Mouse (Mus musculus) hindbrain, embryonic 16.5 days (tissue): Measurements from ENCODE around the gene Poln. TPM values are rescaled to one million over a fixed set of nuclear protein-coding genes. Genes with fewer than 3 reads are reported as not detected.
A peak's percentile ranks its signal among the peaks of the same experiment; 100 is the strongest.

Experiments used
- ATAC-seq: fragments of 200-750 bp; cut with Nextera tagmentation; 2 replicates; pipeline ENCODE4 v1.8.0; 2017; ENCODE audit warnings: moderate TSS enrichment, moderate library complexity
- H3K27ac ChIP-seq: fragments of 300-500 bp; sonication (generic); 2 replicates; pipeline ENCODE4 v1.5.1; 2014; ENCODE audit warnings: low read depth, mild to moderate bottlenecking, control low read depth, low read length, moderate library complexity
- H3K27me3 ChIP-seq: fragments of 300-500 bp; sonication (generic); replicated peaks from 2 replicates; pipeline ENCODE4 v1.6.1; 2014; ENCODE audit warnings: low read length; ENCODE audit not compliant: control insufficient read depth, insufficient read depth
- H3K36me3 ChIP-seq: fragments of 300-500 bp; sonication (generic); 2 replicates; pipeline ENCODE4 v1.6.1; 2014; ENCODE audit warnings: mild to moderate bottlenecking, low read length, moderate library complexity, mixed read lengths; ENCODE audit not compliant: control insufficient read depth, insufficient read depth
- H3K4me1 ChIP-seq: fragments of 300-500 bp; sonication (generic); 2 replicates; pipeline ENCODE4 v1.6.1; 2014; ENCODE audit warnings: low read depth, low read length; ENCODE audit not compliant: control insufficient read depth, insufficient read depth
- H3K4me2 ChIP-seq: fragments of 300-500 bp; sonication (generic); 2 replicates; pipeline ENCODE4 v1.6.1; 2014; ENCODE audit warnings: mild to moderate bottlenecking, low read length, control low read depth, moderate library complexity
- H3K4me3 ChIP-seq: fragments of 300-500 bp; sonication (generic); 2 replicates; pipeline ENCODE4 v1.5.1; 2014; ENCODE audit warnings: mild to moderate bottlenecking, low read length, control low read depth, moderate library complexity
- H3K9ac ChIP-seq: fragments of 300-500 bp; sonication (generic); 2 replicates; pipeline ENCODE4 v1.6.1; 2014; ENCODE audit warnings: low read depth, mild to moderate bottlenecking, control low read depth, low read length, moderate library complexity
- H3K9me3 ChIP-seq: fragments of 300-500 bp; sonication (generic); 2 replicates; pipeline ENCODE4 v1.6.1; 2014; ENCODE audit warnings: mild to moderate bottlenecking, low read length, moderate library complexity; ENCODE audit not compliant: control insufficient read depth
- WGBS: fragments of 180-500 bp; shearing (Covaris S2); extraction: QIAGEN DNeasy Blood & Tissue Kit; methylation state at CpG from one replicate; pipeline ENCODE4 v1.1.7; 2014; 5-methylcytosine and 5-hydroxymethylcytosine counted together
- polyA plus RNA-seq: library from polyadenylated mRNA; unstranded; fragments of >200 nt; fragmentation: Nextera tagmentation; extraction: Ambion mirVana; gene quantifications from 2 replicates; pipeline ENCODE4 v1.2.1, GENCODE M21; 2015

The Poln gene
- polyA plus RNA-seq, 1 experiment from 2014 or later = 0.20 TPM

GRCm38 (mm10) chr5:34002636-34003035, 166.6 kb downstream of the Poln start:
- Histone ChIP-seq H3K9me3 (no peaks in the 10 kb centered on the region), H3K9ac (no peak overlapping the region), H3K4me2 (no peak overlapping the region), H3K4me3 (no peak overlapping the region), H3K27ac (no peak overlapping the region), H3K4me1 (peaks cover 23% of the 10 kb centered on the region), H3K36me3 (peaks cover 10% of the 10 kb centered on the region), H3K27me3 (no peaks in the 10 kb centered on the region)
- ATAC-seq = no peak
- 68% methylated on average over 4 of the region's 4 CpGs for WGBS

GRCm38 (mm10) chr5:34001401-34001800, 167.8 kb downstream of the Poln start:
- Histone ChIP-seq H3K27me3 (no peaks in the 10 kb centered on the region), H3K36me3 (peaks cover 10% of the 10 kb centered on the region), H3K4me1 (peaks cover 25% of the 10 kb centered on the region), H3K4me3 (no peak overlapping the region), H3K27ac (no peak overlapping the region), H3K4me2 (no peak overlapping the region), H3K9ac (no peak overlapping the region), H3K9me3 (no peaks in the 10 kb centered on the region)
- WGBS = 90% methylated on average over 1 of the region's 1 CpGs
- no peak for ATAC-seq

GRCm38 (mm10) chr5:34000809-34001208, 168.4 kb downstream of the Poln start:
- ATAC-seq = no peak
- Histone ChIP-seq H3K27ac (no peak overlapping the region), H3K4me3 (no peak overlapping the region), H3K27me3 (no peaks in the 10 kb centered on the region), H3K4me1 (peaks cover 25% of the 10 kb centered on the region), H3K36me3 (peaks cover 10% of the 10 kb centered on the region), H3K4me2 (no peak overlapping the region), H3K9me3 (no peaks in the 10 kb centered on the region), H3K9ac (no peak overlapping the region)
- WGBS = 97% methylated on average over 25 of the region's 25 CpGs

GRCm38 (mm10) chr5:33999466-34000090, 169.7 kb downstream of the Poln start:
- no peak overlapping the region for H3K27ac ChIP-seq
- H3K9me3 ChIP-seq = no peaks in the 10 kb centered on the region
- no peak for ATAC-seq
- H3K9ac ChIP-seq = no peak overlapping the region
- peaks cover 32% of the 10 kb centered on the region for H3K4me1 ChIP-seq
- H3K27me3 ChIP-seq = no peaks in the 10 kb centered on the region
- whole genome bisulfite sequencing = 75% methylated on average over 6 of the region's 6 CpGs
- peak overlapping the region; percentile 93 for H3K4me2 ChIP-seq
- peaks cover 10% of the 10 kb centered on the region for H3K36me3 ChIP-seq
- no peak overlapping the region for H3K4me3 ChIP-seq

GRCm38 (mm10) chr5:33998505-33998877, 170.8 kb downstream of the Poln start:
- ATAC-seq = no peak
- H3K4me2 ChIP-seq = peak overlapping the region; percentile 93
- H3K36me3 ChIP-seq = peaks cover 10% of the 10 kb centered on the region
- H3K4me1 ChIP-seq = peaks cover 32% of the 10 kb centered on the region
- H3K9ac ChIP-seq = peak overlapping the region; percentile 89; the same call in 1 of the 2 replicates
- H3K27ac ChIP-seq = no peak overlapping the region
- peak overlapping the region; percentile 70 for H3K4me3 ChIP-seq
- WGBS = 91% methylated on average over 3 of the region's 3 CpGs
- no peaks in the 10 kb centered on the region for H3K9me3 ChIP-seq
- no peaks in the 10 kb centered on the region for H3K27me3 ChIP-seq

GRCm38 (mm10) chr5:33997829-33998504, 171.3 kb downstream of the Poln start:
- no peaks in the 10 kb centered on the region for H3K27me3 ChIP-seq
- ATAC-seq = no peak
- H3K36me3 ChIP-seq = peaks cover 8% of the 10 kb centered on the region
- peak overlapping the region; percentile 93 for H3K4me2 ChIP-seq
- H3K27ac ChIP-seq = no peak overlapping the region; the same call in 1 of the 2 replicates
- WGBS = 69% methylated on average over 20 of the region's 20 CpGs
- peak overlapping the region; percentile 89 for H3K9ac ChIP-seq
- peak overlapping the region; percentile 70 for H3K4me3 ChIP-seq
- peaks cover 32% of the 10 kb centered on the region for H3K4me1 ChIP-seq
- H3K9me3 ChIP-seq = no peaks in the 10 kb centered on the region

- Histone ChIP-seq H3K9ac (peak overlapping the region; percentile 89), H3K27ac (peak overlapping the region; percentile 93), H3K36me3 (peaks cover 8% of the 10 kb centered on the region), H3K4me2 (peak overlapping the region; percentile 93), H3K9me3 (no peaks in the 10 kb centered on the region), H3K4me1 (peaks cover 32% of the 10 kb centered on the region), H3K4me3 (peak overlapping the region; percentile 70), H3K27me3 (no peaks in the 10 kb centered on the region)
- WGBS = 0% methylated on average over 50 of the region's 80 CpGs
- peak; percentile 12 for ATAC-seq
These were observed 172.1 kb downstream of the Poln start for GRCm38 (mm10) chr5:33997051-33997741.

- peak overlapping the region; percentile 89 for H3K9ac ChIP-seq
- WGBS = 1% methylated on average over 26 of the region's 55 CpGs
- peaks cover 32% of the 10 kb centered on the region for H3K4me1 ChIP-seq
- no peak for ATAC-seq
- no peaks in the 10 kb centered on the region for H3K27me3 ChIP-seq
- H3K36me3 ChIP-seq = peaks cover 6% of the 10 kb centered on the region
- H3K9me3 ChIP-seq = no peaks in the 10 kb centered on the region
- peak overlapping the region; percentile 70 for H3K4me3 ChIP-seq
- H3K4me2 ChIP-seq = peak overlapping the region; percentile 93
- H3K27ac ChIP-seq = peak overlapping the region; percentile 93
These were observed 172.6 kb downstream of the Poln start for GRCm38 (mm10) chr5:33996694-33997045.
